Mouse (Mus musculus) erythroid progenitor cell, adult 5-6 weeks (primary cell): ENCODE results near the gene Jakmip3. TPM values are rescaled to one million over a fixed set of nuclear protein-coding genes. Genes with fewer than 3 reads are reported as not detected.

Source experiments
- ATAC-seq: replicated peaks from 2 replicates; pipeline ENCODE4 v1.8.0; 2016; ENCODE audit warnings: moderate number of reproducible peaks, mild to moderate bottlenecking, moderate TSS enrichment, inconsistent platforms; ENCODE audit not compliant: poor library complexity, low FRiP score, severe bottlenecking
- total RNA-seq, 2 experiments: library from RNA; stranded (forward) in 1 of 2; stranded (reverse) in 1 of 2; fragments of 150-400 nt in 1 of 2; fragments of 186-747, 209-891 nt in 1 of 2; gene quantifications; 2 replicates each; pipeline versions ENCODE4 v1.2.3 to v1.2.4; 2015 to 2017; ENCODE audit warnings: low replicate concordance in 2 of 2

Gene Jakmip3
- total RNA-seq, 2 experiments from 2014 or later = not detected

DNA sequence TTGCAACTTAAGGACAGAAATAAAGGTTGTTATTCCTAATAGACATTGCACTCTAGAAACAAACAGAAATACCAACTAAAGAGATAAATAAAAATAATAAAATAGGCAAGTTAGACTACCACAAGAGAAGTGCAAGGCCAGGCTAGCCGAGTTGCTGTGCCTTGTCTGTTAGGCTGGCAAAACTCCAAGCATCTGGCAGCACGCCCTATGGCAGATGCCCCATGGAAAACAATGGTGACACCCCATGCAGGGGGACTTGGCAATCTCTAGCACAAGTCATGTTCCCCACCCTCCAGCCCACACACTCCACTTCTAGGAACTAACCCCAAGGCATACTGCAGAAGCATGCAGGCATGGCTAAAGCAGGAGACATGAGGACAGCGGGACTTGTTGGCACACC lies 192.9 kb downstream of the Jakmip3 start:
- ATAC-seq = no peak

Other genes starting within 250 kb of the Jakmip3 start
- 26.3 and 28.1 TPM in 2 replicates for gene Ppp2r2d, start 94.7 kb upstream of the Jakmip3 start, total RNA-seq (2015; ENCODE audit: low replicate concordance)
- 24.7 and 39.5 TPM in 2 replicates for gene Ppp2r2d, start 94.7 kb upstream of the Jakmip3 start, total RNA-seq (2017; ENCODE audit: low replicate concordance)
- 8.6 and 13.8 TPM in 2 replicates for gene Mapk1ip1, start 94.5 kb upstream of the Jakmip3 start, total RNA-seq (2015; ENCODE audit: low replicate concordance)
- gene Mapk1ip1, start 94.5 kb upstream of the Jakmip3 start, total RNA-seq (2017; ENCODE audit: low replicate concordance) = 7.1 TPM in 1 of 2 replicates, not detected in the other
- 0.72 and 9.2 TPM in 2 replicates for gene Bnip3, start 31.2 kb upstream of the Jakmip3 start, total RNA-seq (2015; ENCODE audit: low replicate concordance)
- 0.64 and 5.5 TPM in 2 replicates for gene Bnip3, start 31.2 kb upstream of the Jakmip3 start, total RNA-seq (2017; ENCODE audit: low replicate concordance)
- gene Dpysl4, start 145.3 kb downstream of the Jakmip3 start, total RNA-seq (2015; ENCODE audit: low replicate concordance) = not detected in 2 replicates
- not detected in 2 replicates for gene Dpysl4, start 145.3 kb downstream of the Jakmip3 start, total RNA-seq (2017; ENCODE audit: low replicate concordance)